Mouse (Mus musculus) kidney, adult 2 months (tissue): Measurements from ENCODE around the gene Elk3. TPM values are rescaled to one million over a fixed set of nuclear protein-coding genes. Genes with fewer than 3 reads are reported as not detected.
A peak's percentile ranks its signal among the peaks of the same experiment; 100 is the strongest.

Experiments used
- DNase-seq: peaks from one replicate; pipeline ENCODE4 v3.0.0; 2021
- H3K27ac ChIP-seq: fragments of 200-500 bp; 2 replicates; pipeline ENCODE4 v1.5.1; 2012; ENCODE audit warnings: low read depth, low read length, control low read depth, inconsistent platforms; ENCODE audit not compliant: insufficient read depth
- H3K27me3 ChIP-seq: fragments of 200-500 bp; replicated peaks from 2 replicates; pipeline ENCODE4 v1.6.1; 2012; ENCODE audit warnings: mild to moderate bottlenecking, moderate library complexity, low read length, inconsistent platforms; ENCODE audit not compliant: control insufficient read depth, insufficient read depth
- H3K36me3 ChIP-seq: fragments of 200-500 bp; 2 replicates; pipeline ENCODE4 v1.6.1; 2012; ENCODE audit warnings: mild to moderate bottlenecking, moderate library complexity, low read length, inconsistent platforms; ENCODE audit not compliant: control insufficient read depth, insufficient read depth
- H3K4me1 ChIP-seq: fragments of 200-500 bp; 2 replicates; pipeline ENCODE4 v1.6.1; 2011; ENCODE audit warnings: low read length; ENCODE audit not compliant: control insufficient read depth, insufficient read depth
- H3K4me3 ChIP-seq: fragments of 200-500 bp; 2 replicates; pipeline ENCODE4 v1.5.1; 2011; ENCODE audit warnings: mild to moderate bottlenecking, low read depth, low read length, control low read depth; ENCODE audit not compliant: insufficient read depth
- CTCF ChIP-seq: fragments of 200-500 bp; conservative IDR thresholded peaks from 2 replicates; pipeline ENCODE4 v1.5.1; 2011; ENCODE audit warnings: low read depth, mild to moderate bottlenecking, control low read depth, low read length, moderate library complexity, mixed read lengths; ENCODE audit not compliant: insufficient read depth, insufficient read length
- POLR2A ChIP-seq: fragments of 200-500 bp; IDR thresholded peaks from one replicate; pipeline ENCODE4 v1.6.1; 2011; ENCODE audit warnings: low read depth, low read length, control low read depth
- WGBS: fragments of 180-500 bp; shearing (Covaris S2); methylation state at CpG from one replicate; pipeline ENCODE4 v1.1.7; 2018; 5-methylcytosine and 5-hydroxymethylcytosine counted together
- polyA plus RNA-seq: library from polyadenylated mRNA; depleted of rRNA; stranded (reverse); fragments of >200 nt; gene quantifications from 2 replicates; pipeline ENCODE4 v1.2.3, GENCODE M21; 2012

Gene Elk3
- polyA plus RNA-seq, 1 experiment, result 28.1 TPM

GRCm38 (mm10) chr10:93338526-93338925 is 27.6 kb upstream of the Elk3 start:
- Histone ChIP-seq H3K27me3 (no peaks in the 10 kb centered on the region), H3K4me3 (no peak overlapping the region), H3K4me1 (0 out of 2 replicates have a peak, but pooled peaks cover 6% of the 10 kb centered on the region), H3K27ac (peak overlapping the region; percentile 41; the same call in 1 of the 2 replicates), H3K36me3 (no peaks in the 10 kb centered on the region)
- TF ChIP-seq CTCF (no peak), POLR2A (no peak)
- peak; percentile 30 for DNase-seq
- 74% methylated on average over 5 of the region's 5 CpGs for WGBS

- no peaks in the 10 kb centered on the region for H3K36me3 ChIP-seq
- peaks cover 6% of the 10 kb centered on the region; the same call in 1 of the 2 replicates for H3K4me1 ChIP-seq
- peak; percentile 47 for DNase-seq
- H3K27me3 ChIP-seq, result no peaks in the 10 kb centered on the region
- peak overlapping the region; percentile 81 for H3K27ac ChIP-seq
- no peak overlapping the region for H3K4me3 ChIP-seq
- TF ChIP-seq CTCF (no peak), POLR2A (no peak)
- WGBS, result 58% methylated on average over 6 of the region's 6 CpGs
Observed at GRCm38 (mm10) chr10:93336462-93336931, 25.6 kb upstream of the Elk3 start.

- TF ChIP-seq CTCF (0 out of 2 replicates have a peak, but pooled peaks have one; percentile 7), POLR2A (no peak)
- H3K36me3 ChIP-seq, result no peaks in the 10 kb centered on the region
- no peaks in the 10 kb centered on the region for H3K27me3 ChIP-seq
- 64% methylated on average over 16 of the region's 16 CpGs for WGBS
- DNase-seq, result peak; percentile 89
- H3K4me3 ChIP-seq, result no peak overlapping the region
- H3K4me1 ChIP-seq, result peaks cover 6% of the 10 kb centered on the region; the same call in 1 of the 2 replicates
- peak overlapping the region; percentile 81; the same call in 1 of the 2 replicates for H3K27ac ChIP-seq
Observed at GRCm38 (mm10) chr10:93335828-93336461, 25.0 kb upstream of the Elk3 start.

GRCm38 (mm10) chr10:93335001-93335400 is 24.1 kb upstream of the Elk3 start:
- TF ChIP-seq POLR2A (no peak), CTCF (no peak)
- 76% methylated on average over 2 of the region's 2 CpGs for WGBS
- H3K27ac ChIP-seq, result no peak overlapping the region
- no peak for DNase-seq
- H3K36me3 ChIP-seq, result no peaks in the 10 kb centered on the region
- H3K27me3 ChIP-seq, result no peaks in the 10 kb centered on the region
- H3K4me3 ChIP-seq, result no peak overlapping the region
- H3K4me1 ChIP-seq, result peaks cover 6% of the 10 kb centered on the region; the same call in 1 of the 2 replicates

- WGBS, result 86% methylated on average over 5 of the region's 5 CpGs
- no peak overlapping the region for H3K27ac ChIP-seq
Observed at GRCm38 (mm10) chr10:93333239-93333638, 22.3 kb upstream of the Elk3 start.

GRCm38 (mm10) chr10:93332261-93332809 is 21.4 kb upstream of the Elk3 start:
- H3K36me3 ChIP-seq, result no peaks in the 10 kb centered on the region
- 27% methylated on average over 3 of the region's 3 CpGs for WGBS
- no peak for TF ChIP-seq POLR2A
- TF ChIP-seq CTCF, result no peak
- peak; percentile 47 for DNase-seq
- no peak overlapping the region for H3K27ac ChIP-seq
- no peaks in the 10 kb centered on the region for H3K27me3 ChIP-seq
- peaks cover 6% of the 10 kb centered on the region; the same call in 1 of the 2 replicates for H3K4me1 ChIP-seq
- no peak overlapping the region for H3K4me3 ChIP-seq

More at GRCm38 (mm10) chr10:93333239-93333638, 22.3 kb upstream of the Elk3 start:
- Histone ChIP-seq H3K27me3 (no peaks in the 10 kb centered on the region), H3K36me3 (no peaks in the 10 kb centered on the region), H3K4me3 (no peak overlapping the region), H3K4me1 (peaks cover 6% of the 10 kb centered on the region; the same call in 1 of the 2 replicates)
- TF ChIP-seq POLR2A (no peak), CTCF (no peak)
- no peak for DNase-seq

GRCm38 (mm10) chr10:93331543-93331942 is 20.6 kb upstream of the Elk3 start:
- no peak overlapping the region for H3K27ac ChIP-seq
- peaks cover 6% of the 10 kb centered on the region; the same call in 1 of the 2 replicates for H3K4me1 ChIP-seq
- no peaks in the 10 kb centered on the region for H3K36me3 ChIP-seq
- no peak overlapping the region for H3K4me3 ChIP-seq
- peak; percentile 54 for DNase-seq
- TF ChIP-seq CTCF (no peak), POLR2A (no peak)
- H3K27me3 ChIP-seq, result no peaks in the 10 kb centered on the region
- WGBS, result 56% methylated on average over 4 of the region's 4 CpGs
